Mouse (Mus musculus) hindbrain, postnatal 0 days (tissue): ENCODE data around the gene Prr15. TPM values are rescaled to one million over a fixed set of nuclear protein-coding genes. Genes with fewer than 3 reads are reported as not detected.

ENCODE experiments used
- ATAC-seq: fragments of 200-750 bp; cut with Nextera tagmentation; 2 replicates; pipeline ENCODE4 v1.8.0; 2017; ENCODE audit warnings: mild to moderate bottlenecking, moderate TSS enrichment, moderate library complexity
- DNase-seq: peaks from one replicate; pipeline ENCODE4 v3.0.0-alpha.2; 2015; ENCODE audit warnings: low spot score
- H3K27ac ChIP-seq: fragments of 300-500 bp; sonication (generic); 2 replicates; pipeline ENCODE4 v1.5.1; 2014; ENCODE audit warnings: mild to moderate bottlenecking
- H3K27me3 ChIP-seq: fragments of 300-500 bp; sonication (generic); 2 replicates; pipeline ENCODE4 v1.6.1; 2014; ENCODE audit warnings: low read length, mixed read lengths; ENCODE audit not compliant: insufficient read depth
- H3K36me3 ChIP-seq: fragments of 300-500 bp; sonication (generic); 2 replicates; pipeline ENCODE4 v1.6.1; 2014; ENCODE audit warnings: low read length, mixed read lengths; ENCODE audit not compliant: insufficient read depth
- H3K4me1 ChIP-seq: fragments of 300-500 bp; sonication (generic); 2 replicates; pipeline ENCODE4 v1.6.1; 2014; ENCODE audit warnings: antibody characterized with exemption, low read length, mixed read lengths; ENCODE audit not compliant: insufficient read depth
- H3K4me2 ChIP-seq: fragments of 300-500 bp; sonication (generic); 2 replicates; pipeline ENCODE4 v1.6.1; 2014; ENCODE audit warnings: low read depth, mild to moderate bottlenecking, low read length, moderate library complexity, mixed read lengths
- H3K4me3 ChIP-seq: fragments of 300-500 bp; sonication (generic); 2 replicates; pipeline ENCODE4 v1.5.1; 2014; ENCODE audit warnings: low read length
- H3K9ac ChIP-seq: fragments of 300-500 bp; sonication (generic); replicated peaks from 2 replicates; pipeline ENCODE4 v1.6.1; 2014; ENCODE audit warnings: mild to moderate bottlenecking, low read length, moderate library complexity, mixed read lengths
- H3K9me3 ChIP-seq: fragments of 300-500 bp; sonication (generic); 2 replicates; pipeline ENCODE4 v1.6.1; 2016; ENCODE audit warnings: low read length, mixed read lengths
- CTCF ChIP-seq: IDR thresholded peaks from 2 replicates; pipeline ENCODE4 v1.5.1; 2016; ENCODE audit warnings: antibody characterized with exemption, control low read depth, low read depth
- WGBS: fragments of 180-500 bp; shearing (Covaris S2); extraction: QIAGEN DNeasy Blood & Tissue Kit; methylation state at CpG from one replicate; pipeline ENCODE4 v1.1.7; 2014; 5-methylcytosine and 5-hydroxymethylcytosine counted together
- polyA plus RNA-seq: library from polyadenylated mRNA; unstranded; fragments of >200 nt; fragmentation: Nextera tagmentation; extraction: Ambion mirVana; gene quantifications from 2 replicates; pipeline ENCODE4 v1.2.1, GENCODE M21; 2015
- total RNA-seq: library from RNA; depleted of rRNA; stranded (reverse); fragments of >200 nt; gene quantifications from 2 replicates; pipeline ENCODE4 v1.2.3, GENCODE M21; 2014

Gene Prr15
- total and polyA plus RNA-seq, 2 experiments from 2014 or later, result 0.37 to 1.8 TPM

- DNase-seq (no peak), ATAC-seq (no peak)
- Histone ChIP-seq H3K9ac (no peak overlapping the region), H3K4me2 (no peak overlapping the region), H3K4me3 (no peak overlapping the region), H3K27me3 (no peaks in the 10 kb centered on the region), H3K9me3 (no peaks in the 10 kb centered on the region), H3K4me1 (no peaks in the 10 kb centered on the region), H3K27ac (no peak overlapping the region), H3K36me3 (no peaks in the 10 kb centered on the region)
- no peak for TF ChIP-seq CTCF
- 84% methylated on average over 9 of the region's 9 CpGs for whole genome bisulfite sequencing
These were observed 7.0 kb upstream of the Prr15 start for GRCm38 (mm10) chr6:54318618-54319017.

GRCm38 (mm10) chr6:54319198-54319597 is 6.4 kb upstream of the Prr15 start:
- H3K4me2 ChIP-seq, result no peak overlapping the region
- ATAC-seq, result no peak
- no peak for TF ChIP-seq CTCF

GRCm38 (mm10) chr6:54320236-54320635 is 5.4 kb upstream of the Prr15 start:
- H3K4me1 ChIP-seq, result no peaks in the 10 kb centered on the region
- H3K27me3 ChIP-seq, result peaks cover 6% of the 10 kb centered on the region; the same call in 1 of the 2 replicates
- ATAC-seq, result no peak
- 86% methylated on average over 1 of the region's 1 CpGs for WGBS
- H3K4me3 ChIP-seq, result no peak overlapping the region
- no peaks in the 10 kb centered on the region for H3K9me3 ChIP-seq
- no peak overlapping the region for H3K9ac ChIP-seq
- H3K4me2 ChIP-seq, result no peak overlapping the region
- no peak overlapping the region for H3K27ac ChIP-seq
- no peak for TF ChIP-seq CTCF
- DNase-seq, result no peak
- no peaks in the 10 kb centered on the region for H3K36me3 ChIP-seq

More at GRCm38 (mm10) chr6:54319198-54319597, 6.4 kb upstream of the Prr15 start:
- Histone ChIP-seq H3K4me1 (no peaks in the 10 kb centered on the region), H3K36me3 (no peaks in the 10 kb centered on the region), H3K27me3 (peaks cover 2% of the 10 kb centered on the region; the same call in 1 of the 2 replicates), H3K9me3 (no peaks in the 10 kb centered on the region), H3K4me3 (no peak overlapping the region), H3K27ac (no peak overlapping the region), H3K9ac (no peak overlapping the region)
- 68% methylated on average over 3 of the region's 3 CpGs for WGBS
- no peak for DNase-seq

GRCm38 (mm10) chr6:54326671-54327625 is 1.3 kb downstream of the Prr15 start:
- under 1% methylated on average over 53 of the region's 53 CpGs for WGBS

GRCm38 (mm10) chr6:54327626-54328003 is 2.0 kb downstream of the Prr15 start:
- no peak for TF ChIP-seq CTCF
- DNase-seq (peak; percentile 57), ATAC-seq (no peak)
- Histone ChIP-seq H3K27me3 (peaks cover 32% of the 10 kb centered on the region), H3K4me3 (peak overlapping the region; percentile 49), H3K9ac (peak overlapping the region; percentile 28; the same call in 1 of the 2 replicates), H3K4me2 (peak overlapping the region; percentile 100), H3K36me3 (no peaks in the 10 kb centered on the region), H3K4me1 (no peaks in the 10 kb centered on the region; the same call in 1 of the 2 replicates), H3K9me3 (no peaks in the 10 kb centered on the region), H3K27ac (no peak overlapping the region)
- WGBS, result 1% methylated on average over 28 of the region's 28 CpGs

More at GRCm38 (mm10) chr6:54326671-54327625, 1.3 kb downstream of the Prr15 start:
- peak overlapping the region; percentile 100 for H3K4me2 ChIP-seq
- H3K9me3 ChIP-seq, result no peaks in the 10 kb centered on the region
- H3K9ac ChIP-seq, result peak overlapping the region; percentile 28; the same call in 1 of the 2 replicates
- TF ChIP-seq CTCF, result no peak
- no peaks in the 10 kb centered on the region; the same call in 1 of the 2 replicates for H3K4me1 ChIP-seq
- H3K4me3 ChIP-seq, result peak overlapping the region; percentile 49
- ATAC-seq (peak; percentile 84), DNase-seq (peak; percentile 78)
- no peaks in the 10 kb centered on the region for H3K36me3 ChIP-seq
- peaks cover 32% of the 10 kb centered on the region for H3K27me3 ChIP-seq
- H3K27ac ChIP-seq, result no peak overlapping the region

- Histone ChIP-seq H3K9me3 (no peaks in the 10 kb centered on the region), H3K36me3 (no peaks in the 10 kb centered on the region), H3K9ac (no peak overlapping the region), H3K4me2 (no peak overlapping the region), H3K4me1 (peaks cover 4% of the 10 kb centered on the region; the same call in 1 of the 2 replicates), H3K27ac (no peak overlapping the region), H3K27me3 (peaks cover 32% of the 10 kb centered on the region), H3K4me3 (no peak overlapping the region)
- 93% methylated on average over 5 of the region's 5 CpGs for WGBS
- no peak for ATAC-seq
- no peak for TF ChIP-seq CTCF
- DNase-seq, result no peak
These were observed 3.1 kb downstream of the Prr15 start for GRCm38 (mm10) chr6:54328783-54329182.

GRCm38 (mm10) chr6:54329598-54329997 is 4.0 kb downstream of the Prr15 start:
- peaks cover 26% of the 10 kb centered on the region for H3K27me3 ChIP-seq
- TF ChIP-seq CTCF, result no peak
- DNase-seq, result no peak
- no peaks in the 10 kb centered on the region for H3K9me3 ChIP-seq
- no peak overlapping the region for H3K9ac ChIP-seq
- H3K4me3 ChIP-seq, result no peak overlapping the region
- 98% methylated on average over 3 of the region's 3 CpGs for WGBS
- ATAC-seq, result no peak
- H3K36me3 ChIP-seq, result no peaks in the 10 kb centered on the region
- H3K4me2 ChIP-seq, result no peak overlapping the region
- no peak overlapping the region for H3K27ac ChIP-seq
- H3K4me1 ChIP-seq, result peaks cover 5% of the 10 kb centered on the region
